Mouse (Mus musculus) urinary bladder, postnatal 4 days (tissue): ENCODE results near the gene Olfr792.

Source experiments
- DNase-seq, 2 experiments: peaks; one replicate each; pipeline ENCODE4 v3.0.0; 2021 to 2022; ENCODE audit warnings: low spot score in 2 of 2

The Olfr792 gene

DNA sequence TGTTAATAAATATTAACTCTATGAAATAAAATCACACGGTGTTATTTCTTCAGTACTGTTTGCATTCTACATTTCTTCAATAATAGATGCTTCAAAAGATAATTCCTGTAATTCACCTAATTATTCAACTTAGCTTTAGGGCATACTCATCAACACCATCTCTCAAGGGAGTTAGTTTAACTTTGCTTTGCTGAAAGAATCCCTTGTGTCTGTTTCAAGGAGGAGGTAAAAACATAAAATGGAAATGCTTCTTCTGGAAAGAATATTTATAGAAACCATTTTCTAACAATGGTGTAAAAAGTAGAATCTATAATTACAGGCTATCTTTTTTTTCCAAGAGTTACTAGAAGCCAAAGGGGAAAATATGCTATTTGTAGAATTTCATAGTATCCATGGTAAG lies at the start of gene Olfr792:
Olfr792 (plus strand) TSS at position 301 of the 400 bp plus-strand sequence.
- no peak for DNase-seq

DNA sequence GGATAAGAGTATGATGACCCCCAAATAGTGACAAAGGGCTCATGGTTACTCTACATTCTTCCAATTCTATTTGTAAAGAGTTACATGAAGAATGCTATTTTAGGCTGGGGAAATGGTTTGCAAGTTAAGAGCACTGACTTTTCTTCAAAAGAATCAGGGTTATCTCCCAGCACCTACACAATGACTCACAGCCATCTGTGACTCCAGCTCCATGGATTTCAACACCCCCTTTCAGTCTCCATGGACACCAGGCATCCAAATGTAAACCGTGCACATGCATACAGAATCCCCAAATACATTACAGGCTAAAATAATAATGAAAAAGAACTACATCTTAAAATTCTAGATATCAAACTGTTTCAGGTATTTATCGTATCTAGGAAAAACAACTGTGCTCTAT lies 48.9 kb upstream of the Olfr792 start:
- DNase-seq, result no peak

GRCm38 (mm10) chr10:129498192-129498591 lies 40.8 kb upstream of the Olfr792 start, which contains the start of gene Olfr790:
Olfr790 (plus strand) TSS chr10:129498492.
- no peak for DNase-seq

GRCm38 (mm10) chr10:129521492-129521891 lies 17.5 kb upstream of the Olfr792 start, which contains the start of gene Olfr791:
Olfr791 (plus strand) TSS chr10:129521792.
- no peak for DNase-seq

DNA sequence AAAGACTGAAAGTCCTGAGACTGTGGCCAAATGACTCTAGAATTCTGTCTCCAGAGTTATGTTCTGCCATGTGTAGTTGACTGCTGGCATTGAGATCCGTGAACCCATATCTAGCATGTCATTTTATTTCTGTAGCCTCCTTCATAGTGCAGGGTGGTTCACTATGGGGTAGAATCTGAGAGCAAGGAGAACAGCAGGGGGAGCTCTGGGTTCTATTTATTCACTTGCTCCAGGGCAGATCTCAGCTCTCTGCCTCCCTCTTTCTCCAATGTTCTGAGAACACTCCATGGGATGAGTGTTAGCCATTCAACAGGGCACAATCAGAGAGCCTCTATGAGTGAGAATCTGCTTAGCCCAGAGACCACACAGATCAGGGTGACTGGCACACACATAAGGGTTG lies 10.4 kb downstream of the Olfr792 start:
- no peak for DNase-seq

DNA sequence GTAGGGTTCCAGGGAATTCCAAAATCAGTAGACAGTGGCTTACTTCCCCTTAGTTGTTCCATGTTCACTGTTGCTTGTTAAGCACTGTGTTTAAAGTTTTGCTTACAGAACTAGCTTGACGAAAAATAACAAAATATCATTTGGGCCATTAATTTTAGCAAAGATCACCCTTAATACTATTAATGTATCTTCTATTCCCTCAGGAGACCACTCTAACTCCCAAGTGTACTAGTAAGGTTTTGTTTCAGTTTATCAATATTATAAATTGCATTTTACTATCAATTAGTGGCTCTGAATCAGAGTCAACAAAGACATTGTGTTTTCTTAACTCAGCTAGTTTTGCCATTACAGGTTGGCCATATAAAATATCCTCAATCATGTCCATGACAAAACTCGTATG lies 28.4 kb downstream of the Olfr792 start, which contains the start of gene Olfr794:
Olfr794 (plus strand) TSS at position 301 of the 400 bp plus-strand sequence.
- DNase-seq, result no peak

DNA sequence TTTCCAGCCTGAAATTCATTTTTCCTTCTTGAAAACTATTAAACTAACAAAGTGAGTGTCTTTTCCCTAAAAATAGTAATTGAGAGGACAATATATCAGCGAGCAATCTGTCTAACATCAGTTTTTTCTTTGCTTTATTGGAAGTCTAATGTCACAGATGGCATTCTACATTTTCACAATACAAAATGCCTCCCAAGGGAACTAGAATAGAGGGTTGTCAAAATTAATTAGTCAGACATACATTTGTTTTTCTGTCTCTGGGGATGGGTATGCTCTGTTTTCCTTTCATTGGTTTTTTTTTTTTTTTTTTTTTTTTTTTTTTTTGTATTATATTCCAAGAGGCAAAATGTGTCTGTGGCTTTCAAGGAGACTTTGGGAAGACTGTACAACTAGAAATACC lies 38.1 kb downstream of the Olfr792 start:
- DNase-seq, result no peak
